Mouse (Mus musculus) cerebellum, adult 9-10 months (tissue): Measurements from ENCODE around the gene Cenpt.

Experiments
- DNase-seq: peaks from one replicate; pipeline ENCODE4 v3.0.0; 2022

The Cenpt gene

GRCm38 (mm10) chr8:105804797-105805196, 48.3 kb downstream of the Cenpt start:
- DNase-seq, result no peak

GRCm38 (mm10) chr8:105801153-105801904, 51.7 kb downstream of the Cenpt start:
- DNase-seq, result no peak

GRCm38 (mm10) chr8:105799091-105799812, 53.8 kb downstream of the Cenpt start:
- peak; percentile 58 for DNase-seq

GRCm38 (mm10) chr8:105798408-105798807, 54.7 kb downstream of the Cenpt start:
- DNase-seq, result no peak

GRCm38 (mm10) chr8:105795785-105796184, 57.3 kb downstream of the Cenpt start:
- DNase-seq, result no peak
